Mouse (Mus musculus) thymus, postnatal 25 days (tissue): ENCODE results near the gene Sp1.

Experiments used
- DNase-seq: peaks from one replicate; pipeline ENCODE4 v3.0.0; 2022

The Sp1 gene

GRCm38 (mm10) chr15:102399229-102400221 lies 6.4 kb upstream of the Sp1 start:
- peak; percentile 84 for DNase-seq

GRCm38 (mm10) chr15:102400476-102401045 lies 5.4 kb upstream of the Sp1 start:
- DNase-seq, result no peak

GRCm38 (mm10) chr15:102401278-102401677 lies 4.7 kb upstream of the Sp1 start:
- DNase-seq, result no peak

- DNase-seq, result no peak
Observed at GRCm38 (mm10) chr15:102402210-102402609, 3.7 kb upstream of the Sp1 start.

GRCm38 (mm10) chr15:102404608-102405488 lies 1.1 kb upstream of the Sp1 start:
- peak; percentile 22 for DNase-seq

GRCm38 (mm10) chr15:102406196-102406911 lies 411 bp downstream of the Sp1 start:
- DNase-seq, result peak; percentile 78

GRCm38 (mm10) chr15:102406912-102407580 lies 1.1 kb downstream of the Sp1 start:
- DNase-seq, result no peak

GRCm38 (mm10) chr15:102407681-102408557 lies 2.0 kb downstream of the Sp1 start:
- no peak for DNase-seq

GRCm38 (mm10) chr15:102408558-102409130 lies 2.7 kb downstream of the Sp1 start:
- DNase-seq, result no peak

- no peak for DNase-seq
Observed at GRCm38 (mm10) chr15:102409286-102409685, 3.3 kb downstream of the Sp1 start.

GRCm38 (mm10) chr15:102411077-102411476 lies 5.1 kb downstream of the Sp1 start:
- DNase-seq, result no peak

GRCm38 (mm10) chr15:102413687-102414086 lies 7.7 kb downstream of the Sp1 start:
- no peak for DNase-seq

- DNase-seq, result no peak
Observed at GRCm38 (mm10) chr15:102417524-102417923, 11.6 kb downstream of the Sp1 start.

GRCm38 (mm10) chr15:102420986-102421385 lies 15.0 kb downstream of the Sp1 start:
- DNase-seq, result no peak

GRCm38 (mm10) chr15:102421437-102421836 lies 15.5 kb downstream of the Sp1 start:
- peak; percentile 34 for DNase-seq

GRCm38 (mm10) chr15:102423602-102424240 lies 17.8 kb downstream of the Sp1 start:
- DNase-seq, result no peak

- DNase-seq, result no peak
Observed at GRCm38 (mm10) chr15:102424657-102425056, 18.7 kb downstream of the Sp1 start.

GRCm38 (mm10) chr15:102426963-102427362 lies 21.0 kb downstream of the Sp1 start:
- no peak for DNase-seq

- no peak for DNase-seq
Observed at GRCm38 (mm10) chr15:102432046-102432445, 26.1 kb downstream of the Sp1 start.

- DNase-seq, result no peak
Observed at GRCm38 (mm10) chr15:102433173-102433572, 27.2 kb downstream of the Sp1 start.
